Mouse (Mus musculus): ENCODE measurements around the gene Pik3cg.

DNA sequence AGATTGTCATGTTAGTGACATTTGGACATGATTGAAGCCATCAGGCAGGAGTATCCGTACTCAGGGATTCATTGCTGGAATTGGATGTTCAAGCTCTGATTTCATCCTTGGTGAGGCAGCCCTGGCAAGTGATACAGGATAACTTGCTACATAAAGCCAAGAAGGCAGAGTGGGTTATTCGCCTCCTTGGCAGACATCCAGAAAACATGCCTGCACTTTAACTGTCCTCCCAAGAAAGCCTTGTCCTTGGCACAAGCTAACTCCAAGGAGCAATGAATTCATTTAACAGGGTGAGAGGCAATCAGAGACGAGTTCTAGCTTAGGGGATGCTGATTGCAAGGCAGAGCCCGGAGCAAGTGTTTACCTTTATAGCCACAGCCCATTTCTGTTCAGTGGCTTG, 25.4 kb upstream of the Pik3cg start:
- TF ChIP-seq CTCF (IDR thresholded peaks at IDR 0.05; ENCODE audit: borderline replicate concordance, control insufficient read depth, extremely low read depth, insufficient read depth, low read length, poor library complexity) (no peak), POLR2A (IDR thresholded peaks at IDR 0.05; ENCODE audit: control insufficient read depth, extremely low read depth, insufficient read depth, low read length, poor library complexity) (no peak)

Measured in thymus, adult 2 months (tissue).